Mouse (Mus musculus): ENCODE results near the gene Lce1b. TPM values are rescaled to one million over a fixed set of nuclear protein-coding genes. Genes with fewer than 3 reads are reported as not detected.
"Not testable (repeated sequence)": the region's sequence is repeated elsewhere in the genome, so short reads cannot be mapped to it uniquely, and the experiment has no call there.

The Lce1b gene
- polyA plus RNA-seq (2016; fragmentation: Nextera tagmentation; extraction: Ambion mirVana), result not detected in 2 replicates

GRCm38 (mm10) chr3:92656826-92657225 lies at the start of gene Lce1b:
Gene Lce1b, minus strand, starts transcription at chr3:92656926.
- Histone ChIP-seq H3K4me3 (no peak within 1 kb of the TSS), H3K9me3 (no peaks in the 10 kb centered on the region), H3K4me1 (no peaks in the 10 kb centered on the region), H3K27ac (replicated peaks) (no peak within 1 kb of the TSS), H3K27me3 (replicated peaks; ENCODE audit: low read depth, poor library complexity, severe bottlenecking) (no peaks in the 10 kb centered on the region), H3K36me3 (replicated peaks) (no peaks in the 10 kb centered on the region)
- no peak for DNase-seq (ENCODE audit: low spot score)

GRCm38 (mm10) chr3:92694613-92695012 lies 37.9 kb upstream of the Lce1b start:
- no peak for DNase-seq (ENCODE audit: low spot score)
- no peak overlapping the region for H3K27ac ChIP-seq (replicated peaks)
- 10% methylated on average over 1 of the region's 1 CpGs for WGBS
- no peaks in the 10 kb centered on the region for H3K4me1 ChIP-seq
- H3K9me3 ChIP-seq, result no peaks in the 10 kb centered on the region
- H3K4me3 ChIP-seq, result no peak overlapping the region
- no peaks in the 10 kb centered on the region for H3K27me3 ChIP-seq (replicated peaks; ENCODE audit: low read depth, poor library complexity, severe bottlenecking)
- no peaks in the 10 kb centered on the region for H3K36me3 ChIP-seq (replicated peaks)

- no peak for DNase-seq (ENCODE audit: low spot score)
- H3K9me3 ChIP-seq, result no peaks in the 10 kb centered on the region
- H3K36me3 ChIP-seq (replicated peaks), result no peaks in the 10 kb centered on the region
- no peak overlapping the region for H3K27ac ChIP-seq (replicated peaks)
- H3K4me3 ChIP-seq, result no peak overlapping the region
- H3K4me1 ChIP-seq, result no peaks in the 10 kb centered on the region
- H3K27me3 ChIP-seq (replicated peaks; ENCODE audit: low read depth, poor library complexity, severe bottlenecking), result no peaks in the 10 kb centered on the region
Measured at GRCm38 (mm10) chr3:92691688-92692087, 35.0 kb upstream of the Lce1b start.

DNA sequence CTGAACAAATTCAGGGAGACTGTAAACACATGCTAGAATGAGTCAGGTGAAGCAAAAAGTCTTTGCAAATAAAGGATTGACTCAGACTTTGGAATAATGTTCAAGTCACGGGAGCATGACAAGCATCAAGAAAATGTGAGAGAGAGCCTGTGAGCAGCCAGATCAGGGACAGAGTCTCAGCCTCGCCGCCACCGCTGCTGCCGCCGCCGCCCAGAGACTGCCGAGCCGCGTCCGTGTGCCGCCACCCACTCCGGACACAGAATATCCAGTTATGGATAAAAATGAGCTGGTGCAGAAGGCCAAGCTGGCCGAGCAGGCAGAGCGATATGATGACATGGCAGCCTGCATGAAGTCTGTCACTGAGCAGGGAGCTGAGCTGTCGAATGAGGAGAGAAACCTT lies 32.4 kb upstream of the Lce1b start:
- not testable (repeated sequence) for DNase-seq (ENCODE audit: low spot score); H3K36me3 ChIP-seq (replicated peaks); H3K4me3 ChIP-seq; H3K27ac ChIP-seq (replicated peaks); H3K9me3 ChIP-seq; H3K4me1 ChIP-seq; H3K27me3 ChIP-seq (replicated peaks; ENCODE audit: low read depth, poor library complexity, severe bottlenecking)
- 79% methylated on average over 16 of the region's 16 CpGs for WGBS

- Histone ChIP-seq H3K9me3 (no peaks in the 10 kb centered on the region), H3K27ac (replicated peaks) (no peak within 1 kb of the TSS), H3K36me3 (replicated peaks) (no peaks in the 10 kb centered on the region), H3K4me3 (no peak within 1 kb of the TSS), H3K27me3 (replicated peaks; ENCODE audit: low read depth, poor library complexity, severe bottlenecking) (no peaks in the 10 kb centered on the region), H3K4me1 (no peaks in the 10 kb centered on the region)
- 61% methylated on average over 2 of the region's 2 CpGs for WGBS
- DNase-seq (ENCODE audit: low spot score), result no peak
Measured at GRCm38 (mm10) chr3:92687110-92687509, 30.4 kb upstream of the Lce1b start, which contains the start of gene Lce1d. Gene Lce1d, minus strand, starts transcription at chr3:92687210.

GRCm38 (mm10) chr3:92678947-92679346 lies 22.2 kb upstream of the Lce1b start, which contains the start of gene Lce1c:
Gene Lce1c, plus strand, starts transcription at chr3:92679247.
- WGBS, result 85% methylated on average over 4 of the region's 4 CpGs
- no peak within 1 kb of the TSS for H3K27ac ChIP-seq (replicated peaks)
- H3K27me3 ChIP-seq (replicated peaks; ENCODE audit: low read depth, poor library complexity, severe bottlenecking), result no peaks in the 10 kb centered on the region
- H3K4me1 ChIP-seq, result no peaks in the 10 kb centered on the region
- DNase-seq (ENCODE audit: low spot score), result no peak
- H3K4me3 ChIP-seq, result no peak within 1 kb of the TSS
- H3K9me3 ChIP-seq, result no peaks in the 10 kb centered on the region
- H3K36me3 ChIP-seq (replicated peaks), result no peaks in the 10 kb centered on the region

GRCm38 (mm10) chr3:92670215-92670614 lies 13.5 kb upstream of the Lce1b start, which contains the start of gene Lce1a2:
Gene Lce1a2, minus strand, starts transcription at chr3:92670315.
- no peak within 1 kb of the TSS for H3K27ac ChIP-seq (replicated peaks)
- H3K27me3 ChIP-seq (replicated peaks; ENCODE audit: low read depth, poor library complexity, severe bottlenecking), result no peaks in the 10 kb centered on the region
- H3K9me3 ChIP-seq, result no peaks in the 10 kb centered on the region
- no peaks in the 10 kb centered on the region for H3K4me1 ChIP-seq
- no peaks in the 10 kb centered on the region for H3K36me3 ChIP-seq (replicated peaks)
- no peak within 1 kb of the TSS for H3K4me3 ChIP-seq
- DNase-seq (ENCODE audit: low spot score), result no peak

DNA sequence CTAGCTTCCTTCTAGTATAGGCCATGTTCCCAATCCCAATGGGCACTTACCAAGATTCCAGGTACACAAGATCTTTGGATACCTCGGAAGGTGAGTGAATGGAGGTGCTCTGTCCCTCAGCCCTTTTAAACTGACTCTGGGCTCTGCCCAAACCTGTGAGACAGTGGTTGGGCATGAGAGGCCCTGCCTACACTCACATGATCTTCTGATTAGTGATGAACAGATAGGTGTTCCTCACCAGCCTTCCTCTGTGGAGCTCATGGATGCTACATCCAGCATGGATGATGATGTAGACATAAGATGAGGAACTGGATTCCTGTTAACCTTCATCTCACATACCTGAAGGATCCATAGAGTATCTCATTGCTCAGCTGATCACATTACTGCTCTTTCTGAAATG lies 8.5 kb downstream of the Lce1b start, which contains the start of gene Lce1a1:
TSS of gene Lce1a1 (minus strand) at position 101 of the 400 bp plus-strand sequence.
- Histone ChIP-seq H3K36me3 (replicated peaks) (no peaks in the 10 kb centered on the region), H3K27ac (replicated peaks) (no peak within 1 kb of the TSS), H3K9me3 (no peaks in the 10 kb centered on the region), H3K27me3 (replicated peaks; ENCODE audit: low read depth, poor library complexity, severe bottlenecking) (no peaks in the 10 kb centered on the region), H3K4me3 (no peak within 1 kb of the TSS), H3K4me1 (no peaks in the 10 kb centered on the region)
- no peak for DNase-seq (ENCODE audit: low spot score)
- 81% methylated on average over 1 of the region's 1 CpGs for WGBS

GRCm38 (mm10) chr3:92639854-92640253 lies 16.9 kb downstream of the Lce1b start:
- Histone ChIP-seq H3K4me3 (no peak overlapping the region), H3K36me3 (replicated peaks) (no peaks in the 10 kb centered on the region), H3K27ac (replicated peaks) (no peak overlapping the region), H3K9me3 (no peaks in the 10 kb centered on the region), H3K4me1 (no peaks in the 10 kb centered on the region), H3K27me3 (replicated peaks; ENCODE audit: low read depth, poor library complexity, severe bottlenecking) (no peaks in the 10 kb centered on the region)
- WGBS, result 93% methylated on average over 15 of the region's 15 CpGs
- no peak for DNase-seq (ENCODE audit: low spot score)

- Histone ChIP-seq H3K4me3 (no peak overlapping the region), H3K27ac (replicated peaks) (no peak overlapping the region), H3K9me3 (no peaks in the 10 kb centered on the region), H3K36me3 (replicated peaks) (no peaks in the 10 kb centered on the region), H3K4me1 (no peaks in the 10 kb centered on the region), H3K27me3 (replicated peaks; ENCODE audit: low read depth, poor library complexity, severe bottlenecking) (no peaks in the 10 kb centered on the region)
- DNase-seq (ENCODE audit: low spot score), result no peak
- 84% methylated on average over 3 of the region's 3 CpGs for WGBS
Measured at GRCm38 (mm10) chr3:92638653-92638991, 18.1 kb downstream of the Lce1b start.

GRCm38 (mm10) chr3:92637745-92638652 lies 18.7 kb downstream of the Lce1b start:
- no peaks in the 10 kb centered on the region for H3K9me3 ChIP-seq
- 59% methylated on average over 1 of the region's 1 CpGs for WGBS
- no peaks in the 10 kb centered on the region for H3K27me3 ChIP-seq (replicated peaks; ENCODE audit: low read depth, poor library complexity, severe bottlenecking)
- H3K4me3 ChIP-seq, result no peak overlapping the region
- DNase-seq (ENCODE audit: low spot score), result no peak
- no peaks in the 10 kb centered on the region for H3K36me3 ChIP-seq (replicated peaks)
- H3K27ac ChIP-seq (replicated peaks), result no peak overlapping the region
- no peaks in the 10 kb centered on the region for H3K4me1 ChIP-seq

DNA sequence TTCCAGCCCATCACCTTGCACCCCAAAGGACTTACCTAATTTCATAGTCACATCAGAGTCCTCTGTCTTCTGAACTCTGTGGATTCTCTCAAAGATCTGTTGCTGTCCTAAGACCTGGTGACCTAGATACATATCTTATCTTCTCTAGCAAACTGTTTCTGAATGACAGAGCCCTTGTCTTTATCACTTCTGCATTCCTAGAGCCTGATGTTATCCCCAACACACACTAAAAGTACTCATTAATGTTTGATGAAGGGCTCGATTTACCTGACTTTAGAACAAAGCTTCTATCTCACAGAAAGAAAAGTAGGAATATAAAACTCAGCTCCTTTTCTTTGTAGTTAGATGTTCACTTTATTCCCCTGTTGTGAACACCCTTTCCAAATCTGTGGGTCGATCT lies 35.2 kb downstream of the Lce1b start, which contains the start of gene Lce6a:
TSS of gene Lce6a (minus strand) at position 101 of the 400 bp plus-strand sequence.
- DNase-seq (ENCODE audit: low spot score), result no peak
- Histone ChIP-seq H3K27me3 (replicated peaks; ENCODE audit: low read depth, poor library complexity, severe bottlenecking) (no peaks in the 10 kb centered on the region), H3K36me3 (replicated peaks) (no peaks in the 10 kb centered on the region), H3K4me1 (no peaks in the 10 kb centered on the region), H3K27ac (replicated peaks) (no peak within 1 kb of the TSS), H3K9me3 (no peaks in the 10 kb centered on the region), H3K4me3 (no peak within 1 kb of the TSS)
- 86% methylated on average over 2 of the region's 2 CpGs for WGBS

GRCm38 (mm10) chr3:92609804-92610203 lies 46.9 kb downstream of the Lce1b start:
- WGBS, result 72% methylated on average over 1 of the region's 1 CpGs
- no peaks in the 10 kb centered on the region for H3K9me3 ChIP-seq
- no peaks in the 10 kb centered on the region for H3K27me3 ChIP-seq (replicated peaks; ENCODE audit: low read depth, poor library complexity, severe bottlenecking)
- H3K27ac ChIP-seq (replicated peaks), result no peak overlapping the region
- H3K4me3 ChIP-seq, result no peak overlapping the region
- no peaks in the 10 kb centered on the region for H3K36me3 ChIP-seq (replicated peaks)
- H3K4me1 ChIP-seq, result no peaks in the 10 kb centered on the region
- DNase-seq (ENCODE audit: low spot score), result no peak
